Mouse (Mus musculus) urinary bladder, postnatal 10 days (tissue): ENCODE measurements around the gene St7.
"Not testable (repeated sequence)": the region's sequence is repeated elsewhere in the genome, so short reads cannot be mapped to it uniquely, and the experiment has no call there.

Experiments
- DNase-seq: peaks from one replicate; pipeline ENCODE4 v3.0.0; 2022; ENCODE audit warnings: low spot score

St7 gene

DNA sequence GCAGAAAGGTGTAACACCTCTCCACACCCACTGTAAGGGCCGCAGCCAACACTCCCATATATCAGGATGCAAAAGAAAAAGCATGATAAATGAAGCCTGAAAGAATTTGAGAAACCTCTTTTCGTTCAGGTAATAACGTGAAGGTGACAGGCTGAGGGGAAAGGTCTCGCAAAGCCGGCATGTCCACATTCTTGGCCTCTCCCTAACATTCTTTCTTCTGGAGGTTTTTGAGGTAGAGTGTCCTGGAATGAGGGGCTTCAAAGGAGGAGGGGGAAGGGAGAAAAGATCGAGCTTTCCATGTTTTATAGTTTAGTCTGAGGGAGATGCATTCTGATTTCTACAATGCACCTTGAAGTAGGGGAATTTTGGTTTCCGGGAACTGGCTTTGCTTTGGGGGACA lies at the start of gene St7:
Gene St7 (plus strand): TSS at position 287 of the 400 bp plus-strand sequence.
- DNase-seq: no peak

DNA sequence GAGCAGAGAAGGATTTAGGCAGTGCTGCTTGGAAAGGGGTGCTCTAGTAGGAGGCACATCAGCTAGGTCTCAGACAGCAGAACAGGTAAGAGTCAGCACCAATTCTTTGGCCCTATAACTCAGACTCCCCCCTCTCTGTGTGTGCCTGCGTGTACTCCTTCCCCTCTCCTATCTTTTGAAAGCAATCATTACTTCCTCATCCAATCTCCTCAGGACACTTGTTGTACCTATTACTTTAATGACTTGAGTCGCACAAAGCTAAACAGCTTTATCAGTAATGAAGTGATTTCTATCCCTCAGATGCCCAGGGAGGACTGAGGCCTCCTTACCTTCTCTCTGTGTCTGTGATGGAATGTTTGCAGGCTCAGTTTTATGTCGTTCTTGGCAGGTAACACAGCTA lies 46.6 kb upstream of the St7 start:
- no peak for DNase-seq

DNA sequence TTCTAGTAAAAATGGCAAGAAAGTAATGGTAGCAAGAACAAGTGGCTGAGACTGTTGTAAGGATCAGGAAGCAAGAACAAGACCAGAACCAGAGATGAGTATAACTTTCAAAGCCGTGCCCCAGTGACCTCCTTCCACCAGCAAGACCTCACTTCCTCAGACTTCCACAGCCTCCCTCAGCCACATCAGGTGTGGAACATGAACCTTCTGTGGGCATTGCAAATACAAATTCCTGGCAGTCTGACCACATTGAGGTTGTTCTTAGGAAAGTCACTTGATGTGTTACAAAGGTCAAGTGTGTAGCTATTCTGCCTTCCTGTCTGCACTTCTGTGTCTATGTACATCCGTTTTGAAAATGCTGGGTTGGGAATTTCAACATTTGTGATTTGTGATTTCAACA lies 40.6 kb upstream of the St7 start:
- DNase-seq: no peak

DNA sequence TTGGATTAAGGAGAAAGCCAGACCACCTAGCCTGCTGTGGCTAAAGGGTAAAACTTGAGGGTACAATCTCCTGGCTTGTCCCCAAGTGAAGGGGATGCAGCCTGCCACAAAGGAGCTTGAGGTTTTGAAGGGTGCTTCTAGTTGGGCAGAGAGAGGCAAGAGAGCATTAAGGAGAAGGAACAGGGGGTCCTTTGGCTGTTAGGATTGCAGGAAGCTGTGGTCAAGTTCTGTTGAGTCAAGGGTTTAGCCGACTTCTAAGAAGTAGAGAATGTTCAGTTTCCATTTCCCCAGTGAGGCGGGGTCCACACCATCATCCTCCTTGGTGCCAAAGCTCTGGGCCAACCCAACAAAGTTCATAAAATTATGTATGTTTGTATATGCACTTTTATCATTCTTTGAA lies 37.7 kb upstream of the St7 start:
- DNase-seq: no peak

GRCm38 (mm10) chr6:17657308-17657707 lies 35.4 kb upstream of the St7 start:
- no peak for DNase-seq

DNA sequence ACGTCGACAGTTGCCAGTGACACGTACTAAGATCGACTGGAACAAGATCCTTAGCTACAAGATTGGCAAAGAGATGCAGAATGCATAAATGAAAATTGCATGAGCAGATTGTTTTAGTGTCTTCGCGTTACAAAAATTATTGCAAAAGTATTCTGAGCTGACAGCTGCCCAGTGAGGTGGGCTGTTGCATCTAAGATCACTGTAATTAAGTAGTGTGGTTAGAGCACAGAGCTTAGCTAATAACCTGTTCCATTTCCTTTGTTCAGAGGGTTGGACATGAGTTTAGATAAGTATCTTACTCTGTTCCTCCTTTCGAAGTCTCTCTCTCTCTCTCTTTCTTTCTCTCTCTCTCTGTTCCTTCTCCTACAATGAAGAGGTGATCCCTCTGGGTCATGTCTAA lies 27.4 kb upstream of the St7 start:
- no peak for DNase-seq

GRCm38 (mm10) chr6:17666024-17666423 lies 26.7 kb upstream of the St7 start:
- no peak for DNase-seq

DNA sequence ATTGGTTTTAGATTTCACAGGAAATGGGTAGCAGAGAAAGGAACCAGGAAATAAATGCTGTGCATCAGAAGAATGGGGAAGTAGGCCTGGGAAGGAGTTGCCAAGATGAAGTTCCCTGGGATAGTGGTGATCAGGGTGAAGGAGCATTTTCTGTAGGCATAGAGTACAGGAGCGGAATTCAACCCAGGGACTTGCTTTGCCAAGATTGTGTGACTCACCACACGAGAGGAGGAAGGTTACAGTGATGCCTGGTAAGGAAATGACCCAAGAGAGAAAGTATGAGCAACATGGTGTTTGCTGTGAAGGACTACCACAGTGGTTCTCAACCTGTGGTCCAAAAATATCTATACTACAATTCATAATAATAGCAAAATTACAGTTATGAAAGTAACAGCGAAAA lies 24.9 kb upstream of the St7 start:
- DNase-seq: no peak

DNA sequence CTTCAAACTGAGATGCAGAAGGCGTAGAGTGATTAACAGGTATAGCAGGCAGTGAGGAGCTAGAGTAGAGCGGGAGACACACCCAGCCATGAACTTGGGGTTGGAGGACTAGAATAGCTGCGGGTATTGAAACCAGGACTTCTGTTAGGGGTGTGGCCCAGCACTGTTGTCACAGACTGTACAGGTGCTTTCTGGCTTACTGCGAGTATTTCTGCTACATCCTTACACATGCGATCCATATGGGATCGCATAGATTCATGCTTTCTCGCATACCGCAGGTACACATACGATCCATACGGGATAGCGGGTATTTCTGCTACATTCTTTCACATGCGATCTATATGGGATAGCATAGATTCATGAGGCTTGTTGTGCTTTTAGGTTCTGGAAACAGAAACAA lies 24.4 kb upstream of the St7 start:
- no peak for DNase-seq

DNA sequence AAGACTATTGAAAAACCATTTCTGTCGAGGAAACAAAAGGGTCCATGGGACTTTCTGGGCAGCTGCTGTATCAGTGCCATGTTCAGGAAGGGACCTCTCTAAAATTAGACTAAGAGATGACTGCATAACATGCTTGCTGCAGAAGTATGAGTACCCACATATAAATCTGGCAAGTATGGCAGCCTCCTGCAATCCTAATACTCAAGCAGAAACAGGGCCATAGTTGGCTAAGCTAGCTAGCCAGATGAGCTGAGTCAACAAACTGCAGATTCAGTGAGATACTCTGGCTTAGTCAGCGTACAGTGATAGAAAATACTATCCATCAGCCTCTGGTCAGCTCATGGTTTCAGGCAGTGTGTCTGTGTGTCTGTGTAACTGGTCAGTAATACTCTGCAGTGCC lies 22.9 kb upstream of the St7 start:
- DNase-seq: no peak

- no peak for DNase-seq
Observed at GRCm38 (mm10) chr6:17675019-17675756, 17.5 kb upstream of the St7 start.

DNA sequence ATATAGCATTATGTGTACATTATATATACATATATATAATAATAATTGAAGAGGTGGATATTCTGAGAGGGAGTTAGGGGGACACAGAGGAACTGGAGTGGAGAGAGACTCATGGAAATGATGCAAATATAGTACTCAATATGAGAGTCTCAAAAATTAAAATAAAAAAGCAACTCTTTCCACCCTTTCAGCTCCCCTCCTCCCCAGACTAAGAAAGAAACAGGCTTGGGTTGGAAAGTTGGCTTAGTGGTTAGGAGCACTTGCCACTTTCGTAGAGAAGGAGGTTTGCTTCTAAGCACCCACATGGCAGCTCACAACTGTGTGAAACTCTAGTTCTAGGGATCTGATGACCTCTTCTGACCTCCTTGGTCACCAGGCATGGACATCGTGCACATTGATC lies 15.7 kb upstream of the St7 start:
- DNase-seq: no peak

DNA sequence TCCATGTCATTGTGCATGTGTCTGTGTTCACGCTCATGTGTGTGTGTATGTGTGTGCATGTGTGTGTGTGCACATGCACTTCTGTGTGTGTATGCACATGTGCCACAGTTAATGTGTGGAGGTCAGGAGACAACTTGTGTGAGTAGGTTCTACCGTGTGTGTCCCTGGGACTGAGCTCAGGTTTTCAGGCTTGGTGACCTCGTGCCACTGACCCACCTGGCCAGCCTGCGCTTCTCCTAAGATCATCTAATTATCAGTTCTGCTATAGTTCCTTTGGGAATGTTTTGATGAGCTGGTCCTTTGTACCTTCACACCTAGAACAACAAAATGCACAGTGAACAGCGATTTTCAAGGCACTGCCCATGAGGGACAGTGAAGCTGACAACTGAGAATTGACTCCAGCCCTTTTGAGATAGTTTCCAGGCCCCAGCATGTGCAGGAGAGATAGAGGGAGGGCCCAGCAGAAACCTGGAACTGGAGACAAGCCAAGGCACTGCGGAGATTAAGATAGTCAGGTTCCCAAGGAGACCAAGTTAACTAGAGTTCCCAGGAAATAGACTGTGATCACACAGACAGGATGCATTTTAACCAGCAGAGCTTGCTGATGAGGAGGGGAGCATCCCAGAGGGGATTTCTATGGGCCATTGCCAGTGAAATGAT lies 12.3 kb upstream of the St7 start:
- DNase-seq: no peak

GRCm38 (mm10) chr6:17681810-17682209 lies 10.9 kb upstream of the St7 start:
- DNase-seq: no peak

GRCm38 (mm10) chr6:17688676-17689075 lies 4.1 kb upstream of the St7 start:
- no peak for DNase-seq

- DNase-seq: peak; percentile 13
Observed at GRCm38 (mm10) chr6:17693726-17694549, 1.2 kb downstream of the St7 start.

DNA sequence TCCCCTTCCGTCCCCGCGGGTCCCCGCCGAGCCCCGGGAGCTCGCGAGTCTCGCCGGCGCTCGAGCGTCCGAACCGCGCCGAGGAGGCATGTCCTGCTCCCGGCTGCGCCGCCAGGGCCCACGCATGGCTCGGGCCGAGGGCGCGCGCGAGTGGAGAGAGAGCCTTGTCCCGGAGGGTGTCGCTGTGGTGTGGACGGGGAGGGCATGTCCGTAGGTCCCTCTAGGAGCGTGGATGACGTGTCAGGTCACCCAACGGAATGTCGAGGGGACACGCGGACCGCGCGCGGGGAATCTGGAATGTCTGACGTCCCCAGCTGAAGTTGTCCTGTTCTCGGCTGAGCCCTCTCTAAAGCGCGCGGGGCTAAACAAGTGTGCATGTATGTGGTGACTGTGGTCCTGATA lies 1.8 kb downstream of the St7 start:
- peak; percentile 22 for DNase-seq

DNA sequence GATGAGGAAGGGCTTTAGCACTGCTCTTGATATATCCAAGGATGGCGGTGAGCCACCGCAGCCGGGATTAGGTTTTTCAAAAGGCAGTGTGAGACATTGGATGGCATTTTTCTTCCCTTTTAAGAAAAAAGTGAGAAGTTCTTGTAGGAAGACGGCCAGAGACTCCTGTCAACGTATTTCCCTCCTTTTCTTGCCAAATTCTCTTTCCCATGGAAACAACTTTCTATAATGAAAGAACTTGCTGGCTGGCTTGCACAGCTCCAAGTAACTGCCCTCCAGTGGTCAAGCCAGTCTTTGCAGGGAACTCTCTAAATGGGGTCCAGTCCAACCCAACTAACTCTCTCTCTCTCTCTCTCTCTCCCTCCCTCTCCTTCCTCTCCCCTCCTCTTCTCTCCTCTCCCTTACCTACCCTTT lies 3.6 kb downstream of the St7 start:
- DNase-seq: no peak

GRCm38 (mm10) chr6:17700936-17701612 lies 8.3 kb downstream of the St7 start:
- no peak for DNase-seq

GRCm38 (mm10) chr6:17704038-17704437 lies 11.3 kb downstream of the St7 start:
- DNase-seq: not testable (repeated sequence)

- no peak for DNase-seq
Observed at GRCm38 (mm10) chr6:17705973-17706372, 13.2 kb downstream of the St7 start.

DNA sequence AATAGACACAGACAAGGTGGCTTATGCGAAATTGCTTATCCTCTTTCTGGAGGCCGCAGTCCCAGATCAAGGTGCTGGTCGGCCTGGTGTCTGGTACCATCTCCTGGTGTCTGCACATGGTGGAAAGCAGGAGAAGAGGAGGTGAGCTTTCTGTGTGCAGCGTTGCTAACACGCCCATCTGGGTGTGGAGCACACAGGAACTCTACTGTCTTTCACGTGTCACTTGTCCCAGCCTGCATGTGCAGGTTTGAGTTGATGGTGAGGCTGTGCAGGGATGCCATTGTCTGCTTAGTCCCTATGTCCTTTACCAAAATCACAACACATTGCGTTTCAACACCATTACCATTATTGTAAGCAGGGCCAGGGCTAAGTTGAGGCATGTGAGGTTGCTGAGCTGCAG lies 26.2 kb downstream of the St7 start:
- DNase-seq: no peak
